Mouse (Mus musculus) heart, postnatal 0 days (tissue): ENCODE results near the gene Kif5c. TPM values are rescaled to one million over a fixed set of nuclear protein-coding genes. Genes with fewer than 3 reads are reported as not detected.
A peak's percentile ranks its signal among the peaks of the same experiment; 100 is the strongest.

Experiments used
- ATAC-seq: fragments of 200-750 bp; cut with Nextera tagmentation; 2 replicates; pipeline ENCODE4 v1.8.0; 2017; ENCODE audit warnings: low read depth, moderate number of reproducible peaks, moderate library complexity; ENCODE audit not compliant: insufficient read depth
- DNase-seq: peaks from one replicate; pipeline ENCODE4 v3.0.0-alpha.2; 2016; ENCODE audit warnings: low spot score
- H3K27ac ChIP-seq: fragments of 300-500 bp; sonication (generic); 2 replicates; pipeline ENCODE4 v1.5.1; 2014; ENCODE audit warnings: low read depth, mild to moderate bottlenecking
- H3K27me3 ChIP-seq: fragments of 300-500 bp; sonication (generic); 2 replicates; pipeline ENCODE4 v1.6.1; 2014; ENCODE audit warnings: low read length, mixed read lengths; ENCODE audit not compliant: control insufficient read depth, insufficient read depth
- H3K36me3 ChIP-seq: fragments of 300-500 bp; sonication (generic); replicated peaks from 2 replicates; pipeline ENCODE4 v1.6.1; 2014; ENCODE audit warnings: low read length, mixed read lengths; ENCODE audit not compliant: control insufficient read depth, insufficient read depth
- H3K4me1 ChIP-seq: fragments of 300-500 bp; sonication (generic); 2 replicates; pipeline ENCODE4 v1.6.1; 2014; ENCODE audit warnings: antibody characterized with exemption; ENCODE audit not compliant: control insufficient read depth, insufficient read depth
- H3K4me2 ChIP-seq: fragments of 300-500 bp; sonication (generic); 2 replicates; pipeline ENCODE4 v1.6.1; 2014; ENCODE audit warnings: low read depth, mild to moderate bottlenecking, low read length, moderate library complexity
- H3K4me3 ChIP-seq: fragments of 300-500 bp; sonication (generic); 2 replicates; pipeline ENCODE4 v1.5.1; 2014; ENCODE audit warnings: low read depth, low read length
- H3K9ac ChIP-seq: fragments of 300-500 bp; sonication (generic); replicated peaks from 2 replicates; pipeline ENCODE4 v1.6.1; 2014; ENCODE audit warnings: low read depth, low read length, mixed read lengths
- H3K9me3 ChIP-seq: fragments of 300-500 bp; sonication (generic); replicated peaks from 2 replicates; pipeline ENCODE4 v1.6.1; 2016; ENCODE audit warnings: low read length; ENCODE audit not compliant: control insufficient read depth
- CTCF ChIP-seq: IDR thresholded peaks from 2 replicates; pipeline ENCODE4 v1.5.1; 2016; ENCODE audit warnings: antibody characterized with exemption, control low read depth, low read depth
- EP300 ChIP-seq: IDR thresholded peaks from 2 replicates; pipeline ENCODE4 v1.6.1; 2016; ENCODE audit warnings: antibody characterized with exemption, low read depth
- WGBS: fragments of 180-500 bp; shearing (Covaris S2); extraction: QIAGEN DNeasy Blood & Tissue Kit; methylation state at CpG from one replicate; pipeline ENCODE4 v1.1.7; 2014; 5-methylcytosine and 5-hydroxymethylcytosine counted together
- polyA plus RNA-seq: library from polyadenylated mRNA; unstranded; fragments of >200 nt; fragmentation: Nextera tagmentation; extraction: Ambion mirVana; gene quantifications from 2 replicates; pipeline ENCODE4 v1.2.1, GENCODE M21; 2015
- total RNA-seq: library from RNA; depleted of rRNA; stranded (reverse); fragments of >200 nt; gene quantifications from 2 replicates; pipeline ENCODE4 v1.2.3, GENCODE M21; 2014; ENCODE audit warnings: low replicate concordance

The Kif5c gene
- total and polyA plus RNA-seq, 2 experiments from 2014 or later: 0.34 to 0.76 TPM

GRCm38 (mm10) chr2:49694727-49695126 is 75.6 kb downstream of the Kif5c start:
- no peak for DNase-seq
- no peak overlapping the region for H3K9ac ChIP-seq
- no peaks in the 10 kb centered on the region for H3K9me3 ChIP-seq
- TF ChIP-seq CTCF (no peak), EP300 (no peak)
- no peaks in the 10 kb centered on the region for H3K27me3 ChIP-seq
- peaks cover 3% of the 10 kb centered on the region; the same call in 1 of the 2 replicates for H3K4me1 ChIP-seq
- H3K36me3 ChIP-seq: no peaks in the 10 kb centered on the region
- no peak for ATAC-seq
- H3K4me2 ChIP-seq: no peak overlapping the region
- WGBS: 75% methylated on average over 10 of the region's 10 CpGs
- no peak overlapping the region for H3K4me3 ChIP-seq
- no peak overlapping the region for H3K27ac ChIP-seq

DNA sequence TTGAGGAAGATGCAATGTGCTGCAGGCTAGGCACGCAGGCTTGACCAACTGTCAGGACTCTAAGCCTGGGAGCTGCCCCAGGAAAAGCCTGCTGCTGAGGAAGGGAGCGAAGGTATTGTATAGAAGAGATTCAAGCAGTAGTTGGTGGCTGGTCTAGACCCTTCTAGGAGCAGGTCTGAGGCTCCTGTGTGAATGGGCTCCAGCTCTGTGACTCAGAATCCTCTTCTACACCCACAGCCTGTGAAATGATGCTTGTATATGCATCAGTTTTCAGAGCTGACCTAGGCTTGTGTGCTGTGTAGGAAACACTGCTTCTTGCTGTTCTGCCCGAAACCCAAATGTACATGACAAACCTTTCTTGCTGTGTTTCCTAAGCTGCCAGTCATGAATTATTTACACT is 76.4 kb downstream of the Kif5c start:
- Histone ChIP-seq H3K36me3 (no peaks in the 10 kb centered on the region), H3K4me3 (no peak overlapping the region), H3K27me3 (no peaks in the 10 kb centered on the region), H3K27ac (no peak overlapping the region), H3K9ac (no peak overlapping the region), H3K4me1 (peaks cover 3% of the 10 kb centered on the region; the same call in 1 of the 2 replicates), H3K9me3 (no peaks in the 10 kb centered on the region), H3K4me2 (no peak overlapping the region)
- ATAC-seq (no peak), DNase-seq (no peak)
- no peak for TF ChIP-seq CTCF
- no peak for TF ChIP-seq EP300
- 89% methylated on average over 3 of the region's 3 CpGs for WGBS

DNA sequence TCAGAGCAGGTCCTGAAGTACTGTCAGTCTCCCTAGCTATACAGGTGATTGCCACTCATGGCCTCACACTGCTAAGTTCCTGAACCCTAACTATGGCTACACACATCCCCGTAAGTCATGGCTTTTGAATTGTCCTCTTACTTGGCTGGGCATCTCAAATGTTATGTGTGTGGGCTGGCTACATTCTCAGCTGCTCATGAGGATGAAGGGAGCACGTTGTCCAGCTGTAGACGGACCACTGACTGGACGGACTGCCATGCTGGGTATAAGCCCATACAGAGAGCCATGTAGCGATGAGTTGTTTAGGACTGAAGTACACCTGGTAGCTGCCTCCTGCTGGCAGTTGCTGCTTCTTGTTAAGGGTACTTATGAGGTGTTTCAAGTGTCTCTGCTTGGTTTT is 79.8 kb downstream of the Kif5c start:
- no peak overlapping the region for H3K4me2 ChIP-seq
- TF ChIP-seq EP300 (no peak), CTCF (no peak)
- H3K4me3 ChIP-seq: no peak overlapping the region
- H3K27ac ChIP-seq: no peak overlapping the region
- no peaks in the 10 kb centered on the region for H3K27me3 ChIP-seq
- 90% methylated on average over 5 of the region's 5 CpGs for WGBS
- H3K9ac ChIP-seq: no peak overlapping the region
- no peaks in the 10 kb centered on the region for H3K4me1 ChIP-seq
- no peak for ATAC-seq
- DNase-seq: no peak
- H3K36me3 ChIP-seq: no peaks in the 10 kb centered on the region
- no peaks in the 10 kb centered on the region for H3K9me3 ChIP-seq

GRCm38 (mm10) chr2:49700176-49700971 is 81.3 kb downstream of the Kif5c start:
- DNase-seq: no peak
- no peaks in the 10 kb centered on the region for H3K9me3 ChIP-seq
- no peaks in the 10 kb centered on the region for H3K4me1 ChIP-seq
- H3K27me3 ChIP-seq: no peaks in the 10 kb centered on the region
- TF ChIP-seq EP300 (no peak), CTCF (no peak)
- 53% methylated on average over 22 of the region's 22 CpGs for WGBS
- H3K4me3 ChIP-seq: peak overlapping the region; percentile 12
- no peak for ATAC-seq
- H3K9ac ChIP-seq: no peak overlapping the region
- no peak overlapping the region for H3K27ac ChIP-seq
- peak overlapping the region; percentile 45 for H3K4me2 ChIP-seq
- H3K36me3 ChIP-seq: no peaks in the 10 kb centered on the region

GRCm38 (mm10) chr2:49710223-49710622 is 91.1 kb downstream of the Kif5c start:
- H3K4me2 ChIP-seq: no peak overlapping the region
- H3K27ac ChIP-seq: no peak overlapping the region
- H3K27me3 ChIP-seq: no peaks in the 10 kb centered on the region
- ATAC-seq (no peak), DNase-seq (no peak)
- H3K9me3 ChIP-seq: no peaks in the 10 kb centered on the region
- H3K4me1 ChIP-seq: peaks cover 3% of the 10 kb centered on the region; the same call in 1 of the 2 replicates
- H3K4me3 ChIP-seq: no peak overlapping the region
- H3K36me3 ChIP-seq: no peaks in the 10 kb centered on the region
- TF ChIP-seq EP300: no peak
- TF ChIP-seq CTCF: peak; percentile 46
- H3K9ac ChIP-seq: no peak overlapping the region
- 56% methylated on average over 3 of the region's 3 CpGs for WGBS

DNA sequence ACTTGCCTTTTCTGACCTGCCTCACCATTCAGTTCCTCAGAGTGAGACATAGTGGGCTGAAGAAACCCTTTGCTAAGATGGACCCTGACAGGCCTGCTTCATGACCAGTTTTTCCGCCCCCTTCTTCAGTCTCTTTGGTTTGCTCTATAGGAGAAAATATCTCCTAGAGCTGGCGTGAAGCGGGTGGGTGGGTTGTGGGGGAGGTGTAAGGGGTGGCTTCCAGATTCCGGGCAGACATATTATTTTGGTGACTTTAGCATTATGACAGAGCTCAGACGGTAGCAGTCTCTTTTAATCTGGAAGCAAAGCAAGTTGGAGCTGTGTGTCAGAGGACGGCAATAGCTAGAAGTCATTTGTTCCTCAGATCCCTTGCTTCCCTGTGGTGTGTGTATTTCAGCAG is 92.6 kb downstream of the Kif5c start:
- H3K36me3 ChIP-seq: no peaks in the 10 kb centered on the region
- H3K9ac ChIP-seq: no peak overlapping the region
- H3K4me3 ChIP-seq: no peak overlapping the region
- no peak for TF ChIP-seq CTCF
- TF ChIP-seq EP300: no peak
- H3K27me3 ChIP-seq: no peaks in the 10 kb centered on the region
- ATAC-seq (no peak), DNase-seq (no peak)
- H3K4me1 ChIP-seq: peaks cover 3% of the 10 kb centered on the region; the same call in 1 of the 2 replicates
- H3K9me3 ChIP-seq: no peaks in the 10 kb centered on the region
- H3K4me2 ChIP-seq: no peak overlapping the region
- WGBS: 76% methylated on average over 6 of the region's 6 CpGs
- H3K27ac ChIP-seq: no peak overlapping the region
